10 mouse cellular contexts compared by ENCODE assay signal in genomic region chr13:33074029-33074428, GRCm38 (mm10). TPM values are rescaled to one million over a fixed set of nuclear protein-coding genes. Genes with fewer than 3 reads are reported as not detected.
DNase-seq lines count a peak whose midpoint lies in the region; ATAC-seq lines count a peak whose summit lies in the region.
"Had no signal": no experiment of that assay in that cellular context is flagged by ENCODE, and none has a peak within 500 bp of the region (broad histone marks: within the 10 kb centered on the region; RNA-seq: fewer than 3 reads in every experiment).

No protein-coding gene starts in this region.

- no peak overlapping the region for H3K4me2 ChIP-seq in intestine, embryonic 14.5 days (ENCODE audit: low read length)
- no peak overlapping the region for H3K4me2 ChIP-seq in intestine, embryonic 16.5 days (ENCODE audit: low read depth, low read length)
- no peak overlapping the region for H3K4me2 ChIP-seq in kidney, embryonic 15.5 days
- H3K4me2 ChIP-seq: embryonic facial prominence, embryonic 13.5 days; neural tube, embryonic 12.5 days had no signal

- H3K9ac ChIP-seq in intestine, embryonic 14.5 days (ENCODE audit: low read length): no peak overlapping the region
- no peak overlapping the region for H3K9ac ChIP-seq in intestine, embryonic 16.5 days (ENCODE audit: low read depth, low read length)
- no peak overlapping the region for H3K9ac ChIP-seq in kidney, embryonic 15.5 days
- H3K9ac ChIP-seq: embryonic facial prominence, embryonic 13.5 days; neural tube, embryonic 12.5 days had no signal

- no peaks in the 10 kb centered on the region for H3K9me3 ChIP-seq in intestine, embryonic 14.5 days (ENCODE audit: control insufficient read depth, low read length)
- H3K9me3 ChIP-seq in intestine, embryonic 16.5 days (ENCODE audit: control insufficient read depth, low read length): no peaks in the 10 kb centered on the region
- no peaks in the 10 kb centered on the region for H3K9me3 ChIP-seq in kidney, embryonic 15.5 days (replicated peaks)
- H3K9me3 ChIP-seq: embryonic facial prominence, embryonic 13.5 days; neural tube, embryonic 12.5 days had no signal

- no peaks in the 10 kb centered on the region for H3K36me3 ChIP-seq in intestine, embryonic 14.5 days (ENCODE audit: control insufficient read depth, insufficient read depth, low read length)
- no peaks in the 10 kb centered on the region for H3K36me3 ChIP-seq in intestine, embryonic 16.5 days (ENCODE audit: control insufficient read depth, insufficient read depth, low read length)
- H3K36me3 ChIP-seq in kidney, embryonic 15.5 days: no peaks in the 10 kb centered on the region
- H3K36me3 ChIP-seq: embryonic facial prominence, embryonic 13.5 days; neural tube, embryonic 12.5 days had no signal

- no peak overlapping the region for H3K4me3 ChIP-seq in intestine, embryonic 14.5 days (ENCODE audit: low read depth, low read length)
- H3K4me3 ChIP-seq in intestine, embryonic 16.5 days (ENCODE audit: low read length): no peak overlapping the region
- no peak overlapping the region for H3K4me3 ChIP-seq in kidney, embryonic 15.5 days (replicated peaks)
- H3K4me3 ChIP-seq: embryonic facial prominence, embryonic 13.5 days; neural tube, embryonic 12.5 days had no signal

- H3K27ac ChIP-seq in intestine, embryonic 14.5 days (ENCODE audit: low read depth): no peak overlapping the region
- no peak overlapping the region for H3K27ac ChIP-seq in intestine, embryonic 16.5 days (ENCODE audit: low read length)
- H3K27ac ChIP-seq in kidney, embryonic 15.5 days: no peak overlapping the region
- H3K27ac ChIP-seq: embryonic facial prominence, embryonic 13.5 days; neural tube, embryonic 12.5 days had no signal

- no peaks in the 10 kb centered on the region for H3K27me3 ChIP-seq in intestine, embryonic 14.5 days (replicated peaks; ENCODE audit: control insufficient read depth, insufficient read depth, low read length)
- H3K27me3 ChIP-seq in intestine, embryonic 16.5 days (replicated peaks; ENCODE audit: control insufficient read depth, insufficient read depth, low read length): no peaks in the 10 kb centered on the region
- no peaks in the 10 kb centered on the region for H3K27me3 ChIP-seq in kidney, embryonic 15.5 days
- H3K27me3 ChIP-seq: embryonic facial prominence, embryonic 13.5 days; neural tube, embryonic 12.5 days had no signal

- no peak for DNase-seq in intestine, embryonic 14.5 days (ENCODE audit: low spot score)
- peak; percentile 17 for DNase-seq in MN1 (ENCODE audit: low spot score)
- peak; percentile 51 for DNase-seq in embryo, embryonic 11 days
- DNase-seq in left cerebral cortex, adult 9 months (ENCODE audit: low spot score in 2 of 2): no peak
- no peak for DNase-seq in cerebellum, adult 9-10 months

- no peaks in the 10 kb centered on the region for H3K4me1 ChIP-seq in intestine, embryonic 14.5 days (replicated peaks; ENCODE audit: control insufficient read depth, insufficient read depth, low read length)
- no peaks in the 10 kb centered on the region for H3K4me1 ChIP-seq in intestine, embryonic 16.5 days (ENCODE audit: control insufficient read depth, insufficient read depth, low read length)
- H3K4me1 ChIP-seq in kidney, embryonic 15.5 days: no peaks in the 10 kb centered on the region
- H3K4me1 ChIP-seq: neural tube, embryonic 12.5 days had no signal

- ATAC-seq in intestine, embryonic 14.5 days (replicated peaks; ENCODE audit: low FRiP score, low TSS enrichment, low read depth): 0 out of 2 replicates have a peak, but pooled peaks have one; percentile 58
- no peak; the same call in 1 of the 2 replicates for ATAC-seq in intestine, embryonic 16.5 days
- peak; percentile 87 for ATAC-seq in kidney, embryonic 15.5 days (replicated peaks; ENCODE audit: low FRiP score)
- ATAC-seq in megakaryocyte progenitor cell, adult 5-6 weeks (replicated peaks; ENCODE audit: poor library complexity): peak; percentile 78

RNA-seq across cellular contexts. Expression of gene Serpinb1b, which starts 4.3 kb away (rescaled TPM):
- polyA plus RNA-seq in intestine, embryonic 14.5 days (2014; fragmentation: Nextera tagmentation; extraction: Ambion mirVana): 0.34 TPM in 1 of 2 replicates, not detected in the other
- polyA plus RNA-seq in intestine, embryonic 16.5 days (2015; fragmentation: Nextera tagmentation; extraction: Ambion mirVana): 0.15 and 0.18 TPM in 2 replicates
- not detected in 2 replicates for polyA plus RNA-seq in kidney, embryonic 15.5 days (2015; fragmentation: Nextera tagmentation; extraction: Ambion mirVana)
- 0.37 TPM in 1 of 2 replicates, not detected in the other for total RNA-seq in megakaryocyte progenitor cell, adult 5-6 weeks (2015)
- not detected in 2 replicates for total RNA-seq in megakaryocyte progenitor cell, adult 5-6 weeks (2017)
- polyA plus RNA-seq: neural tube, embryonic 12.5 days had no signal

RNA-seq across cellular contexts. Expression of gene Serpinb9b, which starts 46.8 kb away (rescaled TPM):
- polyA plus RNA-seq in intestine, embryonic 14.5 days (2014; fragmentation: Nextera tagmentation; extraction: Ambion mirVana): 0.12 and 0.17 TPM in 2 replicates
- polyA plus RNA-seq in intestine, embryonic 16.5 days (2015; fragmentation: Nextera tagmentation; extraction: Ambion mirVana): 0.16 and 0.32 TPM in 2 replicates
- polyA plus RNA-seq in kidney, embryonic 15.5 days (2015; fragmentation: Nextera tagmentation; extraction: Ambion mirVana): 0.14 TPM in 1 of 2 replicates, not detected in the other
- total RNA-seq in megakaryocyte progenitor cell, adult 5-6 weeks (2015): not detected in 2 replicates
- total RNA-seq in megakaryocyte progenitor cell, adult 5-6 weeks (2017): not detected in 2 replicates
- polyA plus RNA-seq: embryonic facial prominence, embryonic 13.5 days had no signal

Comparison
In these comparisons a context has a peak if more than half of its experiments do, and no peak if none do; other contexts are left out.
1. DNase-seq: peak in MN1 (single experiment) and embryo, embryonic 11 days (single experiment); none in intestine, embryonic 14.5 days (single experiment), left cerebral cortex, adult 9 months (0 of 2) and cerebellum, adult 9-10 months (single experiment).